Mouse (Mus musculus) stomach, embryonic 16.5 days (tissue): ENCODE results near the gene Zfp580. TPM values are rescaled to one million over a fixed set of nuclear protein-coding genes. Genes with fewer than 3 reads are reported as not detected.
"Not testable (repeated sequence)": the region's sequence is repeated elsewhere in the genome, so short reads cannot be mapped to it uniquely, and the experiment has no call there.

ENCODE experiments used
- ATAC-seq: fragments of 200-750 bp; cut with Nextera tagmentation; 2 replicates; pipeline ENCODE4 v1.8.0; 2017; ENCODE audit warnings: moderate number of reproducible peaks, moderate TSS enrichment; ENCODE audit not compliant: insufficient read depth, low FRiP score
- H3K27ac ChIP-seq: fragments of 300-500 bp; sonication (generic); 2 replicates; pipeline ENCODE4 v1.5.1; 2014; ENCODE audit warnings: low read length
- H3K27me3 ChIP-seq: fragments of 300-500 bp; sonication (generic); 2 replicates; pipeline ENCODE4 v1.6.1; 2014; ENCODE audit warnings: low read length, control low read depth, mixed read lengths; ENCODE audit not compliant: control insufficient read depth, insufficient read depth
- H3K36me3 ChIP-seq: fragments of 300-500 bp; sonication (generic); 2 replicates; pipeline ENCODE4 v1.6.1; 2014; ENCODE audit warnings: low read length; ENCODE audit not compliant: control insufficient read depth, insufficient read depth
- H3K4me1 ChIP-seq: fragments of 300-500 bp; sonication (generic); 2 replicates; pipeline ENCODE4 v1.6.1; 2014; ENCODE audit warnings: low read length, control low read depth, mixed read lengths; ENCODE audit not compliant: control insufficient read depth, insufficient read depth
- H3K4me2 ChIP-seq: fragments of 300-500 bp; sonication (generic); 2 replicates; pipeline ENCODE4 v1.6.1; 2014; ENCODE audit warnings: low read depth, low read length, mixed read lengths
- H3K4me3 ChIP-seq: fragments of 300-500 bp; sonication (generic); replicated peaks from 2 replicates; pipeline ENCODE4 v1.5.1; 2014; ENCODE audit warnings: mild to moderate bottlenecking, low read length
- H3K9ac ChIP-seq: fragments of 300-500 bp; sonication (generic); 2 replicates; pipeline ENCODE4 v1.6.1; 2014; ENCODE audit warnings: low read length
- H3K9me3 ChIP-seq: fragments of 300-500 bp; sonication (generic); replicated peaks from 2 replicates; pipeline ENCODE4 v1.6.1; 2016; ENCODE audit warnings: low read length, control low read depth; ENCODE audit not compliant: control insufficient read depth
- WGBS: fragments of 180-500 bp; shearing (Covaris S2); extraction: QIAGEN DNeasy Blood & Tissue Kit; methylation state at CpG from one replicate; pipeline ENCODE4 v1.1.7; 2014; 5-methylcytosine and 5-hydroxymethylcytosine counted together
- polyA plus RNA-seq: library from polyadenylated mRNA; unstranded; fragments of >200 nt; fragmentation: Nextera tagmentation; extraction: Ambion mirVana; gene quantifications from 2 replicates; pipeline ENCODE4 v1.2.1, GENCODE M21; 2015

Gene Zfp580
- polyA plus RNA-seq, result 19.2 and 20.2 TPM in 2 replicates

DNA sequence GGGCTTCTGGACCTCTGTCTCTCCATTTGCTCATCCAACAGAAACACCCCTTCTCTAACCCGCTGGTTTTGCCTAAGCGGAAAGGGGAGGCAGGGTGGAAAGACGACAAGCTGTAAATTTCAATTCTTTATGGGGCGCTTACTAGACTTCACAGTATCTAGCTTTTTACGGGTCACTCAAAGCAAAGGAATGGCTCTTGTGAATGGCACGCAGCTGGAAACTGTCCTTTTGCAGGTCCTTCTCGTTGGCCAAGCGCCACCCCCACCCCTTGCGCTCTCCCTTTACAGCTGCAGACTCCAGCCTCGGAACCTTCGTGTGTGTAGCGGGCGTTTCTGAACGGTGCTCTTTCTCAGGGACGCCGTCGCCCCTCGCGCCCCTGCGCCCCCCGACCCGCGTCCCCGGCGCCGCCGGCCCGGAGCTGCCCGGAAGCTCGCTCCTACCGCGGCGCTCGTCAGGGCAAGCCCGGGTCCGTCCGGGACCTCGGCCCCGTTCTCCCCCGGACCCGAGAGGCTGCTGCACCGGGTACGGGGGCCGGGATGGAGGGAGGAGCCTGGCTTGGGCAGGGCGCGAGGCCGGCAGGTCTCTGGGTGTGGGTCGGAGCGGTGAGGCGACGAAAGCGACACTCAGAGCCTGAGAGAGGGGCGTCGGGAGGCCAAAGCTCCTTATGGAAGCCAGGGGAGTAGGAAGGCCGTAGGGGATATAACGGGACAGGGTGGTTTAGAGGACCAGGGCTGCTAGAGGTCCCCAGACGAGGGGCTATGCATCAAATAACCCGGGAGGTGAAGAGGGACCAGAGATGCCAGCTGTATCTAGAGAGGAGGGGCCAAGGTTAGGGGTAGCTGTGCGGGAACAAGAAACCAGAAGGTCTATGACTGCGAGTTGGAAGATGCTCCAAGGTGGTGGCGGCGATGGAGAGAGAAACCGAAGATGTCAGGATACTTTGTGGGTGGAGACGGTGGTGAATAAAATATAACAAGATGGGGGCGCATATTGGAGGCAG is at the start of gene Zfp580:
Zfp580 (plus strand) TSS at position 346 of the 1,000 bp plus-strand sequence.
- H3K4me2 ChIP-seq, result peak within 1 kb of the TSS; percentile 85
- H3K27me3 ChIP-seq, result peaks cover 40% of the 10 kb centered on the region
- peak; percentile 76 for ATAC-seq
- peak within 1 kb of the TSS; percentile 65 for H3K4me3 ChIP-seq
- H3K4me1 ChIP-seq, result peaks cover 24% of the 10 kb centered on the region
- 2% methylated on average over 65 of the region's 65 CpGs for WGBS
- peak within 1 kb of the TSS; percentile 64 for H3K27ac ChIP-seq
- H3K9ac ChIP-seq, result peak within 1 kb of the TSS; percentile 94
- H3K9me3 ChIP-seq, result no peaks in the 10 kb centered on the region
- H3K36me3 ChIP-seq, result no peaks in the 10 kb centered on the region

GRCm38 (mm10) chr7:5002876-5003275 is 48.5 kb upstream of the Zfp580 start:
- not testable (repeated sequence) for H3K9me3 ChIP-seq, H3K27ac ChIP-seq, H3K4me3 ChIP-seq, H3K9ac ChIP-seq, H3K4me1 ChIP-seq, ATAC-seq, H3K4me2 ChIP-seq, H3K27me3 ChIP-seq
- 69% methylated on average over 8 of the region's 8 CpGs for WGBS
- H3K36me3 ChIP-seq, result peaks cover 12% of the 10 kb centered on the region

DNA sequence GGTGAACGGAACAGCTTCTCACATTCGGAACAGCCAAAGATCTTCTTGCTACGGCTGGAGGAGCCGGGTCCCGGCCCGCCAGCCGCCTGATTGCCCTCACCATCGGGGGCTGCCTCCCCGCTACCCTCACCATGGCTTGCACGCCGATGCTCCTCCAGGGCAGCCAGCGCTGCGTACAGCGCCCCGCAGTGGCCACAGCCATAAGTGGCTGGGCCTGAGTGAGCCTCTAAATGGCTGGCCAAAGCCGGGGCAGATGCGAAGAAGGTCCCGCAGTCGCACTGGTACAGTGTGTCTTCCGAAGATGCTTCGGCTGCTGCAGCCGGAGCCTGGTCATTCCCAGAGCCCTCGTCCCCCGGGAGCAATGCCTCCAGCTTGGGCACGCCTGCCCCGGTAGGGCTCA is 43.1 kb upstream of the Zfp580 start:
- Histone ChIP-seq H3K9me3 (0 out of 2 replicates have a peak, but pooled peaks cover 2% of the 10 kb centered on the region), H3K4me3 (no peak overlapping the region), H3K27ac (no peak overlapping the region), H3K4me1 (no peaks in the 10 kb centered on the region), H3K9ac (no peak overlapping the region), H3K4me2 (no peak overlapping the region), H3K36me3 (peaks cover 58% of the 10 kb centered on the region), H3K27me3 (no peaks in the 10 kb centered on the region)
- ATAC-seq, result no peak
- WGBS, result 97% methylated on average over 26 of the region's 26 CpGs

DNA sequence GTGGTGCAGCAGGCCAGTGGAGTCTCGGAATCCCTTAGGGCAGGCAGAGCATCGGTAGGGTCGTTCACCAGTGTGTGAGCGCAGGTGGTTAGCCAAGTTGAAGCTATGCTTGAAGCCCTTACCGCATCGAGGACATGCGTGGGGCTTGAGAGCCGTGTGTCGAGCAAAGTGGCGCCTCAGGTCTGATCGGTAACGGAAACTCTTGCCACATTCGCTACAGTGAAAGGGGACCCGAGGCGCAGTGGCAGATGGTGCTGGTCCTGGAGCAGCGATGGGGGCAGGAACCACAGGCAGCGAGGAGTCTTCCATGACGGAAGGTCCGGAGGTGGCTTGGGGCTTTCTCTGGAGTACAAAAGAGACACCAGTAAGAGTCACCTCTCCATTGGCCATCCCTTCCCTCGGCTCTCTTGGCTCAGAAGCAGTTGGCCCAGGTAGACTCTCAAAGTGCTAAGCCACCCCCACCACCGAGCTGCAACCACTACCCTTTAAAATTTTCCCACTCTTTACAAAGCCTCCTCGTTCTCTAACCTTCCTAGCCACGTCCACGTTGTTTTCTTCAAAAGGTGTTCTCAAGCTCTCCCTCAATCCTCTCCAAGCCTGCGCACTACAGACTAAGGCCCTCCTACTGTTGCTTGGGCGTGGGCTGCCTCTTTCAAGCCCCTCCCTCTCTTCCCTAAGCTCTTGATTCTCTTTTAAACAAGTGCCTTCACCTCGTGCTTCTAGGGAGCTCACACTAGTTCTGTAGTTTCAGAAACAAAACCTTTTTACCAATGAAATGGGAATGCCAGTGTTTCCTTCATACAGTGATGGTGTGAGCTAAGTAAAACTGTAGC is 38.4 kb upstream of the Zfp580 start:
- Histone ChIP-seq H3K4me1 (peaks cover 5% of the 10 kb centered on the region), H3K4me2 (peak overlapping the region; percentile 55), H3K4me3 (0 out of 2 replicates have a peak overlapping the region, but pooled peaks have one; percentile 83), H3K27me3 (no peaks in the 10 kb centered on the region), H3K9me3 (0 out of 2 replicates have a peak, but pooled peaks cover 2% of the 10 kb centered on the region), H3K27ac (no peak overlapping the region), H3K9ac (no peak overlapping the region), H3K36me3 (peaks cover 46% of the 10 kb centered on the region)
- no peak for ATAC-seq
- 87% methylated on average over 27 of the region's 27 CpGs for WGBS

DNA sequence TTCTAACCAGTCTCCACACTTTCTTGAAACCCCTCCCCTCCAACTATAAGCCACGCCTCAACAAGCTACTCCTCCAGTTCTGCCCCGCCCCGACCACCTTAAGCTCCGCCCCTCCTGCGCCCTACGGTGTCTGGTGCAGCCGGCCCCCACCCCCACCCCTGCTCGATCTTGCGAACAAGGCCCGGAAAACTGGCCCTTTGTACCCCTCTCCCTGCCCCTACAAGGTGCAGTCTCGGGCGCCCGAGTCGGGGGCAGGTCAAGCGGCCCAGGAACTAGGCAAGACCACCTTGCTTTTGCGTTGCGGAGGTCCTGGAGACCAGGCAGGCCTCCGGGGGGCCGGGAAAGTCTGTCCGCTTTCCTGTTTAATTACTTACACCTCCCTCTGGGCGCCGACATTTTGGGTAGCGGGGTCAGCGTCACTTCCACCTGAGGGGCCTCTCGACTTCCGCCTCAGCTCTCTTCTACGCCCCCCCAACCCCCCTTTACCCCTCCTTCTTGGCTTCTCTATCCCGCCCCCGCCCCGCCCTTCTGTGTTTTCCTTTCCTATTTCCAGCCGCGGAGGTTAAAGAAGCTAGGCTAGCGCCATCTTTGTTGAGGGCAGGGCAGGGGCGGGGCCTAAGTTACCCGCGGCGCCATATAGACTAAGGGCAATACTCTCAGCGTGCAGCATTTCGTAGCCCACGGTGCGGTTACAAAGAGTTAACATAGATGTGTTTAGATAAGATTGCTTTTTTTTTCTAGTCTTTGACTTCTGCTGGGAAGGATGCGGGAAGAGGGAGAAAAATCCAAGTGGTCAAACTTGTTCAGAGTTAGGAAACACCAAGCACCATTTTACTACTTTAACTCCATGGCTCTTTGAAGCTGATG is 36.9 kb upstream of the Zfp580 start, which contains the start of the genes Zfp524 and Fiz1:
Zfp524 (plus strand) TSS at position 165 of the 867 bp plus-strand sequence.
Fiz1 (minus strand) TSS at position 447 of the 867 bp plus-strand sequence.
- H3K27me3 ChIP-seq, result no peaks in the 10 kb centered on the region
- peaks cover 30% of the 10 kb centered on the region for H3K36me3 ChIP-seq
- peak within 1 kb of the TSS; percentile 83 for H3K4me3 ChIP-seq
- WGBS, result under 1% methylated on average over 42 of the region's 42 CpGs
- H3K4me1 ChIP-seq, result peaks cover 9% of the 10 kb centered on the region
- peak within 1 kb of the TSS; percentile 95 for H3K27ac ChIP-seq
- peak within 1 kb of the TSS; percentile 63 for H3K4me2 ChIP-seq
- peak; percentile 84 for ATAC-seq
- H3K9ac ChIP-seq, result peak within 1 kb of the TSS; percentile 89
- H3K9me3 ChIP-seq, result no peaks in the 10 kb centered on the region

DNA sequence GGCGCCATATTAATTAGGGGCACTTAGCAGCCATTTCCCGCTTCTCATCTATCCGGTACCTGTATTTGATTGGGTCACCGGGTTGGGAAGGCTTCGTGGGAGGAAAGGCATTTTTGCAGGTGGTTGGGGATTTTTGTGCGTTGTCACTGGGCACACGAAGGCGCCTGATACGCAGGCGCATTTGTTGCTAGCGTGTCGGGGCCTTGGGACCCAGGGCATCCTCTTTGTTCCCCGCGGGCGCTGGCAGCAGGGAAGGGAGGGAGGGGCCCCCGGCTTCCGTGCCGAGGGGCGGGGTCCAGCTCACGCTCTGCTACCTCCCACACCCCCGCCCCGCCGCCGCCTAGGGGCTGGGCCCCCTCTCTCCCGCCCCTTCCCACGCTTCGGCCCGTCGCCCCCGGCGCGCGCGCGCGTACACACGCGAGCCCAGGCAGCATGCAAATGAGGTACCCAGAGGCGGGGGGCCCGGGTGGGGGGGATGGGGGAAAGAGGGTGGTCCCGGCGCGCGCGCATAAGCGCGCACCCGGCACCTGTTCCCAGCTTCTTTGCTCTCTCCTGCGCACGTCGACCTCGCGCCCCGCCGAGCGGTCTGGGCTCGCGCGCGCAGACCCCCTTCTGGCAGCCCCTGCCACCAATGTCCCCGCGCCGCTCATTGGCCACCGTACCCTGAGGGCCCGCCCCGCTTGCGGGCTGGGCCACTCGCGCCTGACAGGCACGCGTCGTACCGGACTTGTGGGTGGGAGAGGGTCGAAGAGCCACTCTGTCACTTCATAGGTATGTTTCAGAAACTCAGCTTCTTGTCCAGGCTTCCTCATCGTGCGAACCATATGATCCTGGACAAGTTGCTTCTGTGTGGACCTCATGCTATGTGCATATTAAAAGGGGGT is 36.0 kb upstream of the Zfp580 start, which contains the start of gene Gm44973:
Gm44973 (plus strand) TSS at position 379 of the 884 bp plus-strand sequence.
- WGBS, result under 1% methylated on average over 59 of the region's 76 CpGs
- H3K27ac ChIP-seq, result peak within 1 kb of the TSS; percentile 95
- peak within 1 kb of the TSS; percentile 89 for H3K9ac ChIP-seq
- H3K36me3 ChIP-seq, result peaks cover 22% of the 10 kb centered on the region
- ATAC-seq, result peak; percentile 84
- H3K9me3 ChIP-seq, result no peaks in the 10 kb centered on the region
- peak within 1 kb of the TSS; percentile 83 for H3K4me3 ChIP-seq
- H3K4me2 ChIP-seq, result peak within 1 kb of the TSS; percentile 63
- no peaks in the 10 kb centered on the region for H3K27me3 ChIP-seq
- peaks cover 10% of the 10 kb centered on the region for H3K4me1 ChIP-seq

DNA sequence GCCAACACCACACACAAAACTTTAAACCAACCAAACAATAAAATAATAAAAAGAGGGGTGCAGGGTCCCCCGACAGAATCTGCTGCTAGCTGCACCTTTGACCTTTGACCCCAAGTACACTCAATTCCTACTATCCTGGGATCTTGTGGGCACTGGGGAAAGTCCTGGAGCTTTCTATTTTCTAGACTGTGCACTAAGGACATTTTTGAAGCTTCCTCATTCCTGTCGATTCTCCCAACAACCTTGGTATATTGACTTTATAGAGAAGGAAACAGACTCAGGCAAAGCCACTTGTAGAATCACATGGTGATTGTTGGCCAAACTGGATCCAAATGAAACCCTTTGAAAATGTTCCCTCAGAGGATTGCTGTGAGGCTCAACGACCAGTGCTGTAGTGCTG is 35.3 kb upstream of the Zfp580 start:
- H3K36me3 ChIP-seq, result peaks cover 16% of the 10 kb centered on the region
- H3K9ac ChIP-seq, result peak overlapping the region; percentile 76
- H3K4me3 ChIP-seq, result peak overlapping the region; percentile 83
- H3K4me2 ChIP-seq, result peak overlapping the region; percentile 63
- no peak for ATAC-seq
- no peaks in the 10 kb centered on the region for H3K9me3 ChIP-seq
- H3K27me3 ChIP-seq, result no peaks in the 10 kb centered on the region
- H3K27ac ChIP-seq, result peak overlapping the region; percentile 95
- WGBS, result 55% methylated on average over 3 of the region's 3 CpGs
- peaks cover 12% of the 10 kb centered on the region for H3K4me1 ChIP-seq
